Mouse (Mus musculus): ENCODE measurements around the gene Krtcap2.
A peak's percentile ranks its signal among the peaks of the same experiment; 100 is the strongest.
"Not testable (repeated sequence)": the region's sequence is repeated elsewhere in the genome, so short reads cannot be mapped to it uniquely, and the experiment has no call there.

Gene Krtcap2

DNA sequence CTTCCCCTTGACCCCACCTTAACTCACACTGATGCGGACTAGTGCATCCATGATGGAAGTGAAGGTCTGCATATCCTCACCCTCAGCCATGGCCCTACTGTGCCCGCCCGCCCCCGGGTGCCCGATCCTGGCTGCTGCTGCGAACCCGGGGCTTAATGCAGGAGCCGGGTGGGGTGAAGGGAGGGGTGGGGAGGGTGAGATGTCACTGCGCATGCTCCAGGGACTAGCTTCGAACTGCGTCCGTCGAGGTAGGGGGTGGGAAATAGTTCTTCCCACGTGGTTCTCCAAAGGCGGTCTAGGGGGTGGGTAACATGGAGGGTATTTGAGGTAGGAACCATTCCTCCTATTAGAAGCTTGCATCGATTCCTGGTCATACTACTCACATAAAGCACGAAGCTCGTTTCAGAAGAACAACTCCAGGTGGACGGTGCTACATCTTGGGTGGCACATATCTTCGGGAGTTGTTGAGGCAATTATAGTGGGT, at the start of gene Krtcap2:
Krtcap2 (plus strand) TSS at position 279 of the 484 bp plus-strand sequence.
- peak; percentile 31 for DNase-seq (ENCODE audit: low spot score)

DNA sequence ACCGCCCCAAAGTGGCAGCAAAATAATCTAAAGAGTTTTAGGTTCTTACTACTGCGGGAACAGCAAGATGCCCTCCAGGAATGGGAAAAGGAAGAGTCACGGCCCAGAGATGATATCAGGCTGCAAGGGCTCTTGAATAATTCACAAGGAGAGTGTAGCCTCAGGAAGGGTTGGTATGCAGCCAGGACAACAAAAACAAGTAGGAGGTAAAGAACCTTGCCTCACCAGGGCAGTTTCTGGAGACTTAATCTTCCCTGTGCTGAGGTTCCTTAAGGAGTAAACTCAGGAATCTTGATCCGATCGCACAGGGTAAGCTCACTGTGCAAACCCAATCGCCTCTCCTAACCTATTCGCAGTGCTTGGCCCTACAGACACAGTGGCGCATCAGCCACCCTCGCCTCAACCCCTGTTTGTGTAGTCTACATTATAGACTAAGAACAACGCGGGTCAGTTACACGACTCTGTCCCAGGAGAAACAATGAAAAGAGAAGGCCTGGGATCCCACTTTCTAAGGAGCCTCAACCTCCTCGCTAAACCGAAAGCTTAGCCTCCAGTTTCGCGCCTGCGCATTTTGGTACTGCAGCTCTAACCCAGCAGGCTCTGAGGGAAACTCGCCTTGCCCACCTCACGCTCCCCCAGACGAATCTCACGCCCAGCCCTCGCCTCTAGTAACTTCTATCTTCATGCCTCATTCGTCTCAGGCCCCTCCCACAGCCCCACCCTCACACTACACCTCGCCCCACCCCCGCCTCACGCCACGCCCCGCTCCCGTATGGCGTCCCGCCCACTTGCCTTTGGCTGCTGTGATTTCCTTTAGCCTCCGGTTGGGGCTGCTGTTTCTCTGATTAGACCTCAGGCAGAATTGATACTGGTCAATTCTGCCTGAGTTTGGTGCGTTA, 49.5 kb upstream of the Krtcap2 start:
- DNase-seq (ENCODE audit: low spot score), result peak; percentile 92

DNA sequence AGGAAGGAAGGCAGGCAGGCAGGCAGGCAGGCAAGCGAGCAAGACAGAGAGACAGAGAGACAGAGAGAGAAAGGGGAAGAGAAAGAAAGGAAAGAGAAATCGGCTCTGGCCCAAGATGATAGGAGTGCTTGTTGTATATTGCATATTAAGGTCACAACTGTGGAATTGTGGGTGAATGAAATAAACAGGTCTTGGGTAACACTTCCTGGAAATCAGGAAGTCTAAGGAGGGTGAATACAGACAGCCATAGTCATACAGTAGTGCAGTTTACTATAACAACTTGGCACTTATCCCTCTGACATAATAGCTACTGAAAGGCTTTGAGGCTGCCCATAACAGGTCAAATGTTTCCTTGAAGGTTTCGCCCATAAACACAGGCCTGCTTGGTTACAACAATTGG, 45.9 kb upstream of the Krtcap2 start:
- DNase-seq (ENCODE audit: low spot score), result no peak

DNA sequence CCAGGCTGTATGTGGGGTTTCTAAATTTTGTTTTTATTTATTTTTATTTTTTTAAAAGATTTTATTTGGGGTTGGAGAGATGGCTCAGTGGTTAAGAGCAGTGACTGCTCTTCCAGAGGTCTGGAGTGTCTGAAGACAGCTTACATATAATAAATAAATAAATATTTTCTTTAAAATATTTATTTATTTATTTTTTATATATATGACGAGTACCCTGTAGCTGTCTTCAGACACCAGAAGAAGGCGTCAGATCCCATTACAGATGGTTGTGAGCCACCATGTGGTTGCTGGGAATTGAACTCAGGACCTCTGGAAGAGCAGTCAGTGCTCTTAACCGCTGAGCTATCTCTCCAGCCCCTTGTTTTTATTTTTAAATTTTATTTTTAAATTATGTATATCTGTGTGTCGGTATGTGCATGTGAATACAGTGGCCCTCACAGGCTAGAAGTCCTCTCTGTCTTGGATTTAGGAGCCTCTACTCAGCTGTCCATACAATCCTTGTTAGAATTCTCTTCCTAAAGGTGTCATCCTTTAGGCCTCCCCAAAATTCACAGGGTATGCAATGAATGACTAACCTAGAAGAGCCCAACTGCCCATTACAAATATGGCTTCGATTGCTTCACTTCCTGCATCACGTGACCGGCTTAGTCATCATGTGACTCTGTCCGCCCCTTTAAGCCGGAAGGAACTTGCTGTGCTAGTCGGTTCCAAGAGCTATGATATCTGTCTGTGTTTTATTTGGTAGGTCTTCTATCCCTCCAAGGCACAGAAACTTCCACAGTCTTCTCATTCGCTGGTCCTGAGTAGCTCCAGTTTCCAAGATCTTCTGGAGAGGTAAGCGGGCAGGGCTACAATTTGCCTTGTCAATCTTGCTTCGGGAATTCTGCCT, 43.3 kb upstream of the Krtcap2 start, which contains the start of gene Gba:
Gba (plus strand) TSS at position 676 of the 889 bp plus-strand sequence.
- peak; percentile 84 for DNase-seq (ENCODE audit: low spot score)

- DNase-seq (ENCODE audit: low spot score), result no peak
Measured at GRCm38 (mm10) chr3:89203142-89203514, 42.6 kb upstream of the Krtcap2 start.

DNA sequence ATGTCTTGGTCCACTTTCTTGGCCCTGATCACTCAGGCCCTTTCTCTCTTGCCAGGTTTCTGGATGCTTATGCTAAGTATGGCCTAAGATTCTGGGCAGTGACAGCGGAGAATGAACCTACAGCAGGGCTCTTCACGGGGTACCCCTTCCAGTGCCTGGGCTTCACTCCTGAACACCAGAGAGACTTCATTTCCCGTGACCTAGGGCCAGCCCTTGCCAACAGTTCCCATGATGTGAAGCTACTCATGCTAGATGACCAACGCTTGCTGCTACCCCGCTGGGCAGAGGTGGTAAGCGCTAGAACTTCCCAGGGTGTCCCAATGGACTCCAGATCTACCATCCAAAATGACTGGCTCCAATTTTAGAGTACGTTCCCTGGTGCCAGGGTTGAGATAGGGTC, 39.7 kb upstream of the Krtcap2 start:
- no peak for DNase-seq (ENCODE audit: low spot score)

- no peak for DNase-seq (ENCODE audit: low spot score)
Measured at GRCm38 (mm10) chr3:89206695-89207094, 39.1 kb upstream of the Krtcap2 start.

DNA sequence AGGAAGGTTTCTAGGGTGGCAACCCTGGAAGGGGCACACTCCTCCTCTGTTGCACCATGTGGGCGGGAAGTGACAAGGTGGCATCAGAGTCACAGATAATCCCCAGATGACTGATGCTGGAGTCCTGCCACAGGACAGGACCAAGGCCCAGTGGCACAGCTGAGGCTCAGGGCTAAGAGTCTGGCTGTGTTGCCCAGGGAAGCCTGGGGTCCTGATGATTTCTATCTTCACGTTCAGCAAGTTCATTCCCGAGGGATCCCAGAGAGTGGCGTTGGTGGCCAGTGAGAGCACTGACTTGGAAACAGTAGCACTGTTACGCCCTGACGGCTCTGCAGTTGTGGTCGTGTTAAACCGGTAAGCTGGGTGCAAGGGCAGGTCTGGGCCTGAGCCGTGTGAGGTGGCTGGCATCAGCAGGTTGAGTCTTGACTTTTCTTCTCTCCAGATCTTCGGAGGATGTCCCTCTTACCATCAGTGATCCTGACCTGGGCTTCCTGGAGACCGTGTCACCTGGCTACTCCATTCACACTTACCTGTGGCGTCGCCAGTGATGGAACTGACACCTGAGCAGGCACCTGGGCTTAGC, 37.6 kb upstream of the Krtcap2 start:
- DNase-seq (ENCODE audit: low spot score), result no peak

GRCm38 (mm10) chr3:89208736-89209135, 37.0 kb upstream of the Krtcap2 start:
- DNase-seq (ENCODE audit: low spot score), result no peak

DNA sequence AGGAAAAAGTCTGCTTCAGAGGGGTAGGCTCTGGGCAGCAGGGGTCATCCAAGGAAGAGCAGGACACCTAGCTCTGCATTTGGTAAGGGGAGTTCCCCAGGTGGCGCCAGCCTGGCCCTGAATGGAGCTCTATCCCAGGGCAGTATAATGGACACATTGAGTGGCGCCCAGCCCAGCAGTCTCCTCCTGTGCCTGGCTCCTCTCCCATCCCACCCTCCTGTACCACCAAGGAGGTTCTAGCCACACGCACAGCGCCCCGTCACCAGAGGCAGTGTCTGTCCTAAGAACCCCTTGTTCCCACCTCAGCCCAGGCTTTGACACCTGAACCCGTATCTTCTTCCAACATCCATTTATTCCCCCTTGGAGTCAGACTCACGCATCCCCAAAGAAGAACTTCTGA, 36.0 kb upstream of the Krtcap2 start:
- no peak for DNase-seq (ENCODE audit: low spot score)

GRCm38 (mm10) chr3:89210162-89210561, 35.6 kb upstream of the Krtcap2 start:
- DNase-seq (ENCODE audit: low spot score), result no peak

GRCm38 (mm10) chr3:89210731-89211130, 35.0 kb upstream of the Krtcap2 start:
- no peak for DNase-seq (ENCODE audit: low spot score)

DNA sequence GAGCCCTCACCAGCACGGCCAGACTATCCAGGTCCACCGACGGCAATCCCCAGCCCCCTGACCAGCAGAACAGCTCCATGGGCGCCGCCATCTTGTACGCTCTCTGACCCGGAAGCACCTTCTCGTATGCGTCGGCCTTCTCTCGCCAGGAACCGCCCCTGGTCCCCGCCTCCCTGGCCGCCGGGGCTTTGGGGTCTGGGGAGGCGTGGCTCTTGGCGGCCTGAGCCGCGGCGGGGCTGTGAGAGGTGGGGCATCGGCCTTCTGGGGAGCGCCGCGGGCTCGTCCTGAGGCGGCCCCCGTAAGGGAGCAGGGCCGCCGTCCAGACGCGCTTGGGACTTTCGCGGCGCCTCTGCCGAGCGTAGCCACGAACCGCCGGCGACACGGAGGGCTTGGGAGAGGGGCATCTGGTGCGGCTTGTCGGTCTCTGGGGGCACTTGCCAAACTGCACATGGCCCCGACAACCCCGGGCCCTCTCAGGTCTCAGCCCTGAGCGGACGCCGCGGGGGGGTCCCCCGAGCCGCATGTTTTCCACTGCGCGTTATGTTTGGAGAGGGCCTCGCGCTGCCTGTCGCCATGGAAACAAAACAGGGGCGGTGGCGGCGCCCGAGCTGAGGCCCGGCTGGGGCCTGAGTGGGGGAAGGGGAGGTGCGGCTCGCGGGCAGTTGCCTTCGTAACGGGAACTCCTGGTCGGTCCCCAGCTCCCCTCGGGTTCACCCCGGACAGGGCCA, 31.8 kb upstream of the Krtcap2 start:
- peak; percentile 91 for DNase-seq (ENCODE audit: low spot score)

GRCm38 (mm10) chr3:89214681-89215411, 30.9 kb upstream of the Krtcap2 start, which contains the start of gene Thbs3:
Thbs3 (plus strand) TSS chr3:89215180.
- no peak for DNase-seq (ENCODE audit: low spot score)

DNA sequence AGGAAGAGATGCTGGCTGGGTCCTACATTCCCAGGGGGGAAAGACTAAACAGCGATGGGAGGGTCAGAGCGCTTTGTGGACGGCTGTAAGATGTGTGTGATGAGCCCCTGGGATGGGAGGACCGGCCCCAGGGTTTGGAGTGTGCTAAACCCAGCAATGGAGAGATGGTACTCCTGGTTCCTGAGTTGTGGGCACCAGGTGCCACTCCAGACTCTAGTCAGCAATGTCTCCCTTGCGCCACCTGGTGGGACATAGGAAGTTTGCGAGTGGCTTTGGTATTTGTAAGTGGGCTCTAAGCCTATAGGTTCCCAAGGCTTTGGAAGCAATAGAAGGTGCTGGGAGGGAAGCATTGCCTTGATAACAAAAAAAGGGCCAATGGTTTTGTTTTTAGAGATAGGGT, 29.9 kb upstream of the Krtcap2 start:
- peak; percentile 84 for DNase-seq (ENCODE audit: low spot score)

GRCm38 (mm10) chr3:89216407-89216806, 29.4 kb upstream of the Krtcap2 start:
- DNase-seq (ENCODE audit: low spot score), result not testable (repeated sequence)

DNA sequence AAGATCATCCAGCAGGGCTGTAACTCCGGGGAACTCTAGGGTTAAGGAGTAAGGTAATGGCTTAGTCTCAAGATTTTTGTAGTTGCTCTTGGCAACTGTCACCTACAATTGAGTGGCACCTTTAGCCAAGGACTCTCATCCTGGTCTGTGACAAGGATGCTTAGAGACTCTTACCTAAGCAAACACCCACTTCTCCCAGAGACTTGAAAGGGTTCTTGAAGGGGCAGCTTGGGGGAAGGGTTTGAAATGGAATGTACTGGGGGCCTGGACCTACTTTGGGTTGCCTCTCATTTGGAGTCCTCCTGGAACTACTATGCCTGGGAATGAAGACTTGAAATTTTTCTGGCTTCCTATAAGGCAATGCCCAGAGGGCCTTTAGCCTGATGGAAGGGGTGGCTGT, 27.5 kb upstream of the Krtcap2 start:
- DNase-seq (ENCODE audit: low spot score), result no peak

GRCm38 (mm10) chr3:89219546-89219945, 26.2 kb upstream of the Krtcap2 start:
- no peak for DNase-seq (ENCODE audit: low spot score)

GRCm38 (mm10) chr3:89221167-89221566, 24.6 kb upstream of the Krtcap2 start:
- no peak for DNase-seq (ENCODE audit: low spot score)

DNA sequence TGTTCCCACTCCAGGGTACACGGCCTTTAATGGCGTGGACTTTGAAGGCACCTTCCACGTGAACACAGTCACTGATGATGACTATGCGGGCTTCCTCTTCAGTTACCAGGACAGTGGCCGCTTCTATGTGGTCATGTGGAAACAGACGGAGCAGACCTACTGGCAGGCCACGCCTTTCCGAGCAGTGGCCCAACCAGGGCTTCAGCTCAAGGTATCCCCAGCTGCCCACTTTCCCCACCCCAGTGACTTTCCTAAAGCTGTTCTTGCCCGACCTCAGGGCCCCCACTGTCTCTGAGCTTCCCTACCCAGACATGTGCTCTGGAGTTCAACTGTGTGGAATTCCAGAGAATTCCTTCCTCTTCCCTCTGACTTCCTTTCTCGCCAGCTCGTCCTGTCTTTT, 21.0 kb upstream of the Krtcap2 start:
- no peak for DNase-seq (ENCODE audit: low spot score)

GRCm38 (mm10) chr3:89225321-89225815, 20.4 kb upstream of the Krtcap2 start:
- no peak for DNase-seq (ENCODE audit: low spot score)
